Mouse (Mus musculus) lung, embryonic 16.5 days (tissue): ENCODE results near the gene E430018J23Rik. TPM values are rescaled to one million over a fixed set of nuclear protein-coding genes. Genes with fewer than 3 reads are reported as not detected.

ENCODE experiments used
- polyA plus RNA-seq: library from polyadenylated mRNA; unstranded; fragments of >200 nt; fragmentation: Nextera tagmentation; extraction: Ambion mirVana; gene quantifications from 2 replicates; pipeline ENCODE4 v1.2.1, GENCODE M21; 2015

E430018J23Rik gene
- polyA plus RNA-seq, 1 experiment from 2014 or later, result 5.7 TPM

Other genes starting within 250 kb of the E430018J23Rik start
- gene Cd2bp2, start 197.6 kb downstream of the E430018J23Rik start, polyA plus RNA-seq, result 53.9 and 54.0 TPM in 2 replicates
- gene Tbc1d10b, start 185.2 kb downstream of the E430018J23Rik start, polyA plus RNA-seq, result 20.5 and 23.8 TPM in 2 replicates
- gene Mylpf, start 184.7 kb downstream of the E430018J23Rik start, polyA plus RNA-seq, result 47.4 and 105 TPM in 2 replicates
- 27.7 and 32.3 TPM in 2 replicates for gene Zfp553, start 160.6 kb downstream of the E430018J23Rik start, polyA plus RNA-seq
- gene Sept1, start 160.5 kb downstream of the E430018J23Rik start, polyA plus RNA-seq, result 23.2 and 23.4 TPM in 2 replicates
- 36.9 and 48.7 TPM in 2 replicates for gene Zfp771, start 149.4 kb downstream of the E430018J23Rik start, polyA plus RNA-seq
- gene Dctpp1, start 132.9 kb downstream of the E430018J23Rik start, polyA plus RNA-seq, result 138 and 147 TPM in 2 replicates
- 49.6 and 54.5 TPM in 2 replicates for gene Sephs2, start 119.6 kb downstream of the E430018J23Rik start, polyA plus RNA-seq
- 2.1 and 3.1 TPM in 2 replicates for gene Itgal, start 97.4 kb downstream of the E430018J23Rik start, polyA plus RNA-seq
- gene Zfp768, start 48.0 kb downstream of the E430018J23Rik start, polyA plus RNA-seq, result 15.1 and 17.6 TPM in 2 replicates
- 8.4 and 9.9 TPM in 2 replicates for gene Zfp747, start 17.6 kb downstream of the E430018J23Rik start, polyA plus RNA-seq
- gene 9130019O22Rik, start 6.5 kb downstream of the E430018J23Rik start, polyA plus RNA-seq, result 7.3 and 8.0 TPM in 2 replicates
- gene Zfp764, start 13.2 kb upstream of the E430018J23Rik start, polyA plus RNA-seq, result 9.1 and 9.3 TPM in 2 replicates
- 24.9 and 25.3 TPM in 2 replicates for gene Zfp688, start 28.4 kb upstream of the E430018J23Rik start, polyA plus RNA-seq
- gene Zfp689, start 55.5 kb upstream of the E430018J23Rik start, polyA plus RNA-seq, result 6.4 and 6.7 TPM in 2 replicates
- gene Prr14, start 66.0 kb upstream of the E430018J23Rik start, polyA plus RNA-seq, result 38.6 and 43.3 TPM in 2 replicates
- 9.9 and 11.1 TPM in 2 replicates for gene Fbrs, start 85.6 kb upstream of the E430018J23Rik start, polyA plus RNA-seq
- gene Srcap, start 118.4 kb upstream of the E430018J23Rik start, polyA plus RNA-seq, result 33.7 and 37.9 TPM in 2 replicates
- 14.6 and 15.2 TPM in 2 replicates for gene Gm42715, start 126.0 kb upstream of the E430018J23Rik start, polyA plus RNA-seq
- gene Tmem265, start 167.8 kb upstream of the E430018J23Rik start, polyA plus RNA-seq, result 8.4 and 8.7 TPM in 2 replicates
- gene Phkg2, start 179.7 kb upstream of the E430018J23Rik start, polyA plus RNA-seq, result 36.9 and 40.0 TPM in 2 replicates
- 23.6 and 23.7 TPM in 2 replicates for gene Ccdc189, start 195.0 kb upstream of the E430018J23Rik start, polyA plus RNA-seq
- gene Rnf40, start 195.1 kb upstream of the E430018J23Rik start, polyA plus RNA-seq, result 47.6 and 51.1 TPM in 2 replicates
- 12.5 and 12.6 TPM in 2 replicates for gene Zfp629, start 222.2 kb upstream of the E430018J23Rik start, polyA plus RNA-seq